Mouse (Mus musculus) forebrain, embryonic 13.5 days (tissue): ENCODE results near the gene Mvb12b. TPM values are rescaled to one million over a fixed set of nuclear protein-coding genes. Genes with fewer than 3 reads are reported as not detected.
"Not testable (repeated sequence)": the region's sequence is repeated elsewhere in the genome, so short reads cannot be mapped to it uniquely, and the experiment has no call there.

Experiments used
- ATAC-seq: fragments of 200-750 bp; cut with Nextera tagmentation; 2 replicates; pipeline ENCODE4 v1.8.0; 2017
- H3K27ac ChIP-seq: fragments of 300-500 bp; sonication (generic); 2 replicates; pipeline ENCODE4 v1.5.1; 2015; ENCODE audit warnings: inconsistent platforms, mild to moderate bottlenecking, moderate library complexity
- H3K27me3 ChIP-seq: fragments of 300-500 bp; sonication (generic); 2 replicates; pipeline ENCODE4 v1.6.1; 2015; ENCODE audit warnings: mild to moderate bottlenecking, inconsistent platforms
- H3K36me3 ChIP-seq: fragments of 300-500 bp; sonication (generic); 2 replicates; pipeline ENCODE4 v1.6.1; 2015; ENCODE audit warnings: mild to moderate bottlenecking, inconsistent platforms; ENCODE audit not compliant: poor library complexity, severe bottlenecking
- H3K4me1 ChIP-seq: fragments of 300-500 bp; sonication (generic); 2 replicates; pipeline ENCODE4 v1.6.1; 2015; ENCODE audit warnings: inconsistent platforms
- H3K4me2 ChIP-seq: fragments of 300-500 bp; sonication (generic); 2 replicates; pipeline ENCODE4 v1.6.1; 2015; ENCODE audit warnings: inconsistent platforms, mild to moderate bottlenecking, moderate library complexity
- H3K4me3 ChIP-seq: fragments of 300-500 bp; sonication (generic); 2 replicates; pipeline ENCODE4 v1.5.1; 2015; ENCODE audit warnings: mild to moderate bottlenecking, inconsistent platforms
- H3K9ac ChIP-seq: fragments of 300-500 bp; sonication (generic); 2 replicates; pipeline ENCODE4 v1.6.1; 2015; ENCODE audit warnings: mild to moderate bottlenecking, inconsistent platforms
- H3K9me3 ChIP-seq: fragments of 300-500 bp; sonication (generic); replicated peaks from 2 replicates; pipeline ENCODE4 v1.6.1; 2016; ENCODE audit warnings: inconsistent platforms
- WGBS: fragments of 180-500 bp; shearing (Covaris S2); methylation state at CpG from one replicate; pipeline ENCODE4 v1.1.7; 2015; 5-methylcytosine and 5-hydroxymethylcytosine counted together
- polyA plus RNA-seq: library from polyadenylated mRNA; unstranded; fragments of >200 nt; fragmentation: Nextera tagmentation; extraction: Ambion mirVana; gene quantifications from 2 replicates; pipeline ENCODE4 v1.2.1, GENCODE M21; 2015

The Mvb12b gene
- polyA plus RNA-seq, 1 experiment from 2014 or later = 63.9 TPM

- no peak overlapping the region for H3K4me2 ChIP-seq
- no peak for ATAC-seq
- H3K27me3 ChIP-seq = peaks cover 4% of the 10 kb centered on the region; the same call in 1 of the 2 replicates
- H3K27ac ChIP-seq = no peak overlapping the region
- no peak overlapping the region for H3K4me3 ChIP-seq
- H3K9ac ChIP-seq = no peak overlapping the region
- WGBS = 81% methylated on average over 8 of the region's 8 CpGs
- H3K4me1 ChIP-seq = peaks cover 9% of the 10 kb centered on the region; the same call in 1 of the 2 replicates
- no peaks in the 10 kb centered on the region for H3K36me3 ChIP-seq
- no peaks in the 10 kb centered on the region for H3K9me3 ChIP-seq
These were observed 27.3 kb upstream of the Mvb12b start for GRCm38 (mm10) chr2:33914998-33915397.

GRCm38 (mm10) chr2:33914334-33914733 is 26.6 kb upstream of the Mvb12b start:
- no peak for ATAC-seq
- Histone ChIP-seq H3K4me2 (no peak overlapping the region), H3K4me1 (0 out of 2 replicates have a peak, but pooled peaks cover 6% of the 10 kb centered on the region), H3K9ac (no peak overlapping the region), H3K9me3 (no peaks in the 10 kb centered on the region), H3K4me3 (no peak overlapping the region), H3K36me3 (no peaks in the 10 kb centered on the region), H3K27me3 (no peaks in the 10 kb centered on the region), H3K27ac (no peak overlapping the region)
- 71% methylated on average over 3 of the region's 3 CpGs for WGBS

- not testable (repeated sequence) for H3K27me3 ChIP-seq, H3K4me1 ChIP-seq, H3K9me3 ChIP-seq, H3K36me3 ChIP-seq, H3K9ac ChIP-seq, ATAC-seq, H3K4me3 ChIP-seq, H3K4me2 ChIP-seq, H3K27ac ChIP-seq
- 73% methylated on average over 1 of the region's 1 CpGs for WGBS
These were observed 25.9 kb upstream of the Mvb12b start for GRCm38 (mm10) chr2:33913598-33913997.

GRCm38 (mm10) chr2:33912741-33913140 is 25.0 kb upstream of the Mvb12b start:
- no peak overlapping the region for H3K4me3 ChIP-seq
- no peaks in the 10 kb centered on the region for H3K9me3 ChIP-seq
- ATAC-seq = no peak
- no peak overlapping the region for H3K9ac ChIP-seq
- 79% methylated on average over 3 of the region's 3 CpGs for WGBS
- H3K27ac ChIP-seq = no peak overlapping the region
- no peaks in the 10 kb centered on the region for H3K27me3 ChIP-seq
- no peak overlapping the region for H3K4me2 ChIP-seq
- H3K36me3 ChIP-seq = no peaks in the 10 kb centered on the region
- 0 out of 2 replicates have a peak, but pooled peaks cover 6% of the 10 kb centered on the region for H3K4me1 ChIP-seq

GRCm38 (mm10) chr2:33908374-33908773 is 20.6 kb upstream of the Mvb12b start:
- H3K4me2 ChIP-seq = no peak overlapping the region
- no peaks in the 10 kb centered on the region for H3K36me3 ChIP-seq
- no peaks in the 10 kb centered on the region for H3K27me3 ChIP-seq
- H3K4me1 ChIP-seq = no peaks in the 10 kb centered on the region
- H3K9me3 ChIP-seq = no peaks in the 10 kb centered on the region
- 72% methylated on average over 8 of the region's 8 CpGs for WGBS
- peak; percentile 36; the same call in 1 of the 2 replicates for ATAC-seq
- no peak overlapping the region for H3K9ac ChIP-seq
- H3K4me3 ChIP-seq = no peak overlapping the region
- peak overlapping the region; percentile 0; the same call in 1 of the 2 replicates for H3K27ac ChIP-seq

- WGBS = 91% methylated on average over 6 of the region's 6 CpGs
- no peak overlapping the region for H3K27ac ChIP-seq
- H3K9me3 ChIP-seq = no peaks in the 10 kb centered on the region
- H3K36me3 ChIP-seq = no peaks in the 10 kb centered on the region
- no peak overlapping the region for H3K9ac ChIP-seq
- H3K4me1 ChIP-seq = no peaks in the 10 kb centered on the region
- H3K4me3 ChIP-seq = no peak overlapping the region
- H3K27me3 ChIP-seq = no peaks in the 10 kb centered on the region
- H3K4me2 ChIP-seq = no peak overlapping the region
- ATAC-seq = no peak
These were observed 19.4 kb upstream of the Mvb12b start for GRCm38 (mm10) chr2:33907174-33907573.

GRCm38 (mm10) chr2:33895829-33896228 is 8.1 kb upstream of the Mvb12b start:
- Histone ChIP-seq H3K4me2 (no peak overlapping the region), H3K9ac (no peak overlapping the region), H3K27me3 (no peaks in the 10 kb centered on the region), H3K27ac (no peak overlapping the region), H3K4me1 (no peaks in the 10 kb centered on the region), H3K9me3 (no peaks in the 10 kb centered on the region), H3K4me3 (no peak overlapping the region), H3K36me3 (no peaks in the 10 kb centered on the region)
- 87% methylated on average over 3 of the region's 3 CpGs for WGBS
- ATAC-seq = no peak

- no peak overlapping the region for H3K9ac ChIP-seq
- no peak overlapping the region for H3K27ac ChIP-seq
- H3K9me3 ChIP-seq = no peaks in the 10 kb centered on the region
- 85% methylated on average over 3 of the region's 3 CpGs for WGBS
- H3K36me3 ChIP-seq = no peaks in the 10 kb centered on the region
- H3K4me2 ChIP-seq = no peak overlapping the region
- no peak for ATAC-seq
- no peak overlapping the region for H3K4me3 ChIP-seq
- H3K4me1 ChIP-seq = no peaks in the 10 kb centered on the region
- H3K27me3 ChIP-seq = no peaks in the 10 kb centered on the region
These were observed 5.4 kb upstream of the Mvb12b start for GRCm38 (mm10) chr2:33893151-33893550.

- peaks cover 5% of the 10 kb centered on the region for H3K4me1 ChIP-seq
- no peaks in the 10 kb centered on the region for H3K36me3 ChIP-seq
- no peak overlapping the region for H3K9ac ChIP-seq
- H3K9me3 ChIP-seq = no peaks in the 10 kb centered on the region
- no peak overlapping the region for H3K27ac ChIP-seq
- H3K4me2 ChIP-seq = no peak overlapping the region
- H3K4me3 ChIP-seq = no peak overlapping the region
- no peaks in the 10 kb centered on the region for H3K27me3 ChIP-seq
- WGBS = 82% methylated on average over 7 of the region's 7 CpGs
- ATAC-seq = peak; percentile 42; the same call in 1 of the 2 replicates
These were observed 4.6 kb upstream of the Mvb12b start for GRCm38 (mm10) chr2:33892354-33892753.

GRCm38 (mm10) chr2:33888100-33888385 is 297 bp upstream of the Mvb12b start:
- no peaks in the 10 kb centered on the region for H3K9me3 ChIP-seq
- peak overlapping the region; percentile 99 for H3K9ac ChIP-seq
- ATAC-seq = no peak; the same call in 1 of the 2 replicates
- WGBS = 59% methylated on average over 6 of the region's 6 CpGs
- H3K27ac ChIP-seq = peak overlapping the region; percentile 97
- peak overlapping the region; percentile 84; the same call in 1 of the 2 replicates for H3K4me3 ChIP-seq
- no peaks in the 10 kb centered on the region for H3K36me3 ChIP-seq
- H3K4me1 ChIP-seq = peaks cover 34% of the 10 kb centered on the region
- H3K4me2 ChIP-seq = peak overlapping the region; percentile 89
- H3K27me3 ChIP-seq = no peaks in the 10 kb centered on the region

- H3K4me1 ChIP-seq = peaks cover 45% of the 10 kb centered on the region
- H3K4me2 ChIP-seq = peak overlapping the region; percentile 89
- under 1% methylated on average over 40 of the region's 51 CpGs for WGBS
- no peaks in the 10 kb centered on the region for H3K9me3 ChIP-seq
- H3K9ac ChIP-seq = peak overlapping the region; percentile 99
- H3K27me3 ChIP-seq = no peaks in the 10 kb centered on the region
- peak overlapping the region; percentile 84 for H3K4me3 ChIP-seq
- peak; percentile 70 for ATAC-seq
- H3K27ac ChIP-seq = peak overlapping the region; percentile 97
- H3K36me3 ChIP-seq = no peaks in the 10 kb centered on the region
These were observed 1.1 kb downstream of the Mvb12b start for GRCm38 (mm10) chr2:33886386-33887327.

- Histone ChIP-seq H3K27me3 (no peaks in the 10 kb centered on the region), H3K27ac (no peak overlapping the region), H3K4me3 (peak overlapping the region; percentile 84; the same call in 1 of the 2 replicates), H3K9ac (peak overlapping the region; percentile 99; the same call in 1 of the 2 replicates), H3K36me3 (no peaks in the 10 kb centered on the region), H3K4me1 (peaks cover 56% of the 10 kb centered on the region), H3K9me3 (no peaks in the 10 kb centered on the region), H3K4me2 (peak overlapping the region; percentile 89)
- no peak for ATAC-seq
- WGBS = 89% methylated on average over 3 of the region's 3 CpGs
These were observed 2.5 kb downstream of the Mvb12b start for GRCm38 (mm10) chr2:33885264-33885651.
